Mouse (Mus musculus): ENCODE data around the gene Capzb. TPM values are rescaled to one million over a fixed set of nuclear protein-coding genes. Genes with fewer than 3 reads are reported as not detected.
A peak's percentile ranks its signal among the peaks of the same experiment; 100 is the strongest.

Capzb gene
- total and polyA plus RNA-seq, 2 experiments from 2014 or later, result 98.3 to 325 TPM

DNA sequence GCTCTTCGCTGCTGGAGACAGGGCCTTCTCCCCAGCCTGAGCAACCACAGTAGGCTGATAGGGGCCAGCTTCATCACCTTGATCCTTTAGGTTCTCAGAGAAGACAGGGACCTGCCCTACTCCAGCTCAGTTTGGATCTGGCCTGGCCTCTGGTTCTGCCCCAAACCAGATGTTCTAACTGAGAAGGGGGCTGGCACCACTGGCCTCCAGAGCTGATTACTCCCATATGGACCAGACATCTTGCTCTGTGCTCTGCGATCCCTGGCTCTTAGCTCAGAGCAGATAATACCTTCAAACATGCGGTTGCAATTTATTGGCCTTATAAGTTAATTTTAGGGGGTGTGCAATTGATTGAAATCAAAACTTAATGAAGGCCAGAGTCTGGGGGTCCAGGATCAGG, 74.6 kb downstream of the Capzb start:
- WGBS, result 90% methylated on average over 3 of the region's 3 CpGs
- Histone ChIP-seq H3K27ac (ENCODE audit: low read depth, low read length) (no peak overlapping the region), H3K9ac (no peak overlapping the region), H3K36me3 (ENCODE audit: insufficient read depth) (peaks cover 26% of the 10 kb centered on the region), H3K4me1 (ENCODE audit: insufficient read depth) (no peaks in the 10 kb centered on the region), H3K27me3 (ENCODE audit: insufficient read depth, low read length) (no peaks in the 10 kb centered on the region), H3K4me3 (ENCODE audit: low read depth, low read length) (no peak overlapping the region), H3K9me3 (ENCODE audit: low read length) (no peaks in the 10 kb centered on the region), H3K4me2 (ENCODE audit: low read depth) (no peak overlapping the region)
- ATAC-seq (no peak), DNase-seq (no peak)
- TF ChIP-seq CTCF (IDR thresholded peaks at IDR 0.05; ENCODE audit: low read depth), result no peak

DNA sequence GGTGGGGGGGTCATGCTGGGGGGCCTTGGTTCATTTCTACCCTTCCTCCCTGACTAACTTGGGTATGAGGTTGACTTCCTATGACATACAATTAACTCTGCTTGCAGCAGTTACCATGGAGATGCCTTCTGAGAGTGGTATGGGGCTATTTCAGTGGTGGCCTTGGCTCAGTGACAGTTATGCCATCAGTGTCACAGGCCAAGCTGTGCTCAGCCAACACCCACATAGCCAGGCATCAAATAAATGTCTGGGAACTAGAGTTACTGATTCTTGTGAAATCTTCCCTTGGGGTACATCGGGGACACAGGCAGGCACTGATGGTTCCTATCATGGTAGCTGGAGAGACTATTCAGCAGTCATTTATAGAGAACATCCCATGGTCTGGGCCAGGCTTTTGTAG, 75.5 kb downstream of the Capzb start:
- no peak overlapping the region for H3K9ac ChIP-seq
- H3K4me2 ChIP-seq (ENCODE audit: low read depth), result no peak overlapping the region
- peaks cover 17% of the 10 kb centered on the region for H3K36me3 ChIP-seq (ENCODE audit: insufficient read depth)
- DNase-seq (no peak), ATAC-seq (peak; percentile 38; the same call in 1 of the 2 replicates)
- no peak overlapping the region for H3K4me3 ChIP-seq (ENCODE audit: low read depth, low read length)
- H3K9me3 ChIP-seq (ENCODE audit: low read length), result no peaks in the 10 kb centered on the region
- H3K4me1 ChIP-seq (ENCODE audit: insufficient read depth), result no peaks in the 10 kb centered on the region
- H3K27me3 ChIP-seq (ENCODE audit: insufficient read depth, low read length), result no peaks in the 10 kb centered on the region
- no peak overlapping the region for H3K27ac ChIP-seq (ENCODE audit: low read depth, low read length)
- no peak for TF ChIP-seq CTCF (IDR thresholded peaks at IDR 0.05; ENCODE audit: low read depth)
- WGBS, result 87% methylated on average over 1 of the region's 1 CpGs

DNA sequence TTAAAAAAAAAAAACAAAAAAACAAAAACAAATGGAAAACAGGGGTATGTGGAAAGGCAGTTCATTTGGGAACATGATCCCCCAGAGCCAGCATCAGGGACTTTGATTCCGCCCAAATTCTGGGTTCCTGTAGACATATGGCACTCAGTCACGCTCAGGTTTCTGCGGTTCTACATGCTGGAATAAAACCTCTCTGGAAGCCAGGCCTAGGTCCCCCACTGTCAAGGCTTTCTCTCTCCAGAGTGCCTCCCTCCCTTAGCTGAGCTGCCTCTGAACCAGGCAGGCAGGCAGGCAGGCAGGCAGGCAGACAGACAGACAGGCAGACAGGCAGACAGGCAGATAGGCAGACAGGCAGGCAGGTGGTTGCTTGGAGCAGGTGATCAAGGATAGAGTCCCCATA, 77.5 kb downstream of the Capzb start:
- Histone ChIP-seq H3K36me3 (ENCODE audit: insufficient read depth) (peaks cover 7% of the 10 kb centered on the region), H3K4me1 (ENCODE audit: insufficient read depth) (no peaks in the 10 kb centered on the region), H3K4me3 (ENCODE audit: low read depth, low read length) (no peak overlapping the region), H3K27me3 (ENCODE audit: insufficient read depth, low read length) (no peaks in the 10 kb centered on the region), H3K4me2 (ENCODE audit: low read depth) (no peak overlapping the region), H3K9ac (no peak overlapping the region), H3K9me3 (ENCODE audit: low read length) (no peaks in the 10 kb centered on the region), H3K27ac (ENCODE audit: low read depth, low read length) (no peak overlapping the region)
- TF ChIP-seq CTCF (IDR thresholded peaks at IDR 0.05; ENCODE audit: low read depth), result no peak
- ATAC-seq (no peak), DNase-seq (no peak)
- whole genome bisulfite sequencing, result 87% methylated on average over 3 of the region's 3 CpGs

DNA sequence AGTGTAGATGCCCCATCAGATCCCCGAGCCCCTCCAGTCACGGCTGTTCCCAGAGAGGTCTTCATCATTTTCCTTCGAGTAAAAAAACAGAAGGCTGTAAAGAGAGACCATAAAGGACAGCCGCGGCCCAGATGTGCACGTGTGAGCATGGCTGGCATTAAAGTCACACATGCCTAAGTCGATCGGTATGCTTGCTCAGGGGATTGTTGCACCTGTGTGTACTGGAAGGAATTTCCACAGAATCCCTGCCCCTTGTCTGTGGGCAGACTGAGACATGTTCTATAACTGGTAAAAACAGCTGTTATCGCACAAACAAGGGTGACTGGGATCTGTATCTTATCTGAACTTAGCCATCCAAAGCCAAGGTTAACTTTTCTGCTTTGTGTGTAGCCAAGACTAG, 78.9 kb downstream of the Capzb start:
- Histone ChIP-seq H3K27me3 (ENCODE audit: insufficient read depth, low read length) (no peaks in the 10 kb centered on the region), H3K9ac (no peak overlapping the region), H3K4me1 (ENCODE audit: insufficient read depth) (no peaks in the 10 kb centered on the region), H3K9me3 (ENCODE audit: low read length) (no peaks in the 10 kb centered on the region), H3K4me2 (ENCODE audit: low read depth) (no peak overlapping the region), H3K27ac (ENCODE audit: low read depth, low read length) (no peak overlapping the region), H3K36me3 (ENCODE audit: insufficient read depth) (peaks cover 4% of the 10 kb centered on the region), H3K4me3 (ENCODE audit: low read depth, low read length) (no peak overlapping the region)
- DNase-seq (no peak), ATAC-seq (no peak)
- 94% methylated on average over 9 of the region's 9 CpGs for WGBS
- TF ChIP-seq CTCF (IDR thresholded peaks at IDR 0.05; ENCODE audit: low read depth), result no peak

DNA sequence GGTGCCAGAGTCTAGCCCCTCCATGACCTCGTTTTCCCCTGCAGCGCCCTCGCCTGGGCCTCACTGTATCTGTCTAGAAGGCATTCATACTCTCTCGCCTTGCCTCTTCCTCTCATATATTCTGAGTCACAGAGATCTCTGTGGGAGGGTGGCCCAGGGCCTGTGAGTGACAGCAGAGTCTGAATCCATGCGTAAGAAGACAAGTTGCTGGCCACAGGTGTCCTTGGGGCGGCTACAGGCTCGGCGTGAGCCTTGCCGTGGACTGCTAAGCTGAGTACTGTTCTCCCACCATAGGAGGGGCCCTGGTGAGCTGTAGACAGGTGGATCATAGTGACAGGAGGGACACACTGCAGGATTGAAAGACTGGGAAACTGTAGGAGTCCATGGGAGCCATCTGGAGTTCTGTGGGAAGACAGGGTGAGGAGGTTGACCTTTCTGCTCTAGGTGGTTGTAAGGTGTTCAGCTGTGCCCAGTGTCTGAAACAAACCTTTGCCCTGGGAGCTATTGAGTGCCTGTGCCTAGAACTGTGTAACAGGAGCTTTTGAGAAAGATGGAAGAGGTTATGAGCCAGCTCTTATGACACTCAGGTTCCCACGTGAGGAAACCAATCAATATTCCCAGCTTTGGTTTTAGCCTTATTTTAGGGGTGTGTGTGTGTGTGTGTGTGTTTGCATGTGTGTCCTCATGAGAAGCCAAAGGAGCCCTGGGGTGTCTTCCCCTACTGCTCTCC, 80.4 kb downstream of the Capzb start:
- TF ChIP-seq CTCF (IDR thresholded peaks at IDR 0.05; ENCODE audit: low read depth), result no peak
- no peaks in the 10 kb centered on the region for H3K4me1 ChIP-seq (ENCODE audit: insufficient read depth)
- peaks cover 4% of the 10 kb centered on the region for H3K36me3 ChIP-seq (ENCODE audit: insufficient read depth)
- H3K9ac ChIP-seq, result no peak overlapping the region
- H3K4me3 ChIP-seq (ENCODE audit: low read depth, low read length), result no peak overlapping the region
- H3K27me3 ChIP-seq (ENCODE audit: insufficient read depth, low read length), result no peaks in the 10 kb centered on the region
- ATAC-seq, result no peak
- H3K4me2 ChIP-seq (ENCODE audit: low read depth), result no peak overlapping the region
- no peak for DNase-seq
- H3K27ac ChIP-seq (ENCODE audit: low read depth, low read length), result no peak overlapping the region
- H3K9me3 ChIP-seq (ENCODE audit: low read length), result no peaks in the 10 kb centered on the region
- 86% methylated on average over 10 of the region's 10 CpGs for WGBS

DNA sequence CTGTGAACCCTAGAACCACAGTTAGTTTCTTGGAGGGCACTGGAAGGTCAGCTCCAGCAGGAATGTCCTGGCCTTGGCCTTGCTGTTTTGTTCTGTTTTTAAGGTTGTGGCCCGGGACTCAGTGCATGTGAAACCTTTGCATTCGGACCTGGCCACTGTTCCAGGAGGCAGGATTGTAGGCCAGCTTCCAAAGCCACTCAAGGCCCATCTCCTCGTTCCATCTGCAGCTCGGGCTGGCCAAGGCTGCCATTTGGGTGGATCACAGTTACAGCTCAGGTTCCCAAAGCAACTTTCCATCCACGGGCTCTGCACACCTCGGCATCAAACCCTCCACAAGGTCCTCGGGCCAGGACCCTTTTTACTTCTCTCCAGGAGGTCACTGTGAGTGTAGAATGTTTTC, 81.9 kb downstream of the Capzb start:
- Histone ChIP-seq H3K4me3 (ENCODE audit: low read depth, low read length) (no peak overlapping the region), H3K9me3 (ENCODE audit: low read length) (no peaks in the 10 kb centered on the region)
- 89% methylated on average over 7 of the region's 7 CpGs for whole genome bisulfite sequencing

DNA sequence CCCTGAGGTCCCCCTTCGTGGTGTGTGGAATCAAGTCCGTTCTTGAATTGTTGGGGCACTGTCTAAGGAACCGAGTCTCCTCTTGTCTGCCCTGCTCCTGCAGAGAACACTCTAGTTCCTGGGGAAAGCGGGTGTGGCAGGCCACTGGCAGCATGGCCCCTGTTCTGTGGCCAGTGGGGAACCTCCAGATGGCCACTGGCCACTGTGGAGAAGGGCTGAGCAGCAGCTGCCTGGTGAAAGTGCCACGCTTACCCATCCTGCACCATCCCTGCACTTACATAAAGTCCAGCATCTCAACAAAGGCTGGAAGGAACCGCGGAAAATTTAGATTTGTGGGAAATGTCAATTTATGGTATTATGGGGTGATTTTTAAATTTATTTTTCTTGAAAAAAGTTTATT, 83.7 kb downstream of the Capzb start:
- no peak overlapping the region for H3K4me3 ChIP-seq (ENCODE audit: low read depth, low read length)
- no peak for DNase-seq
- TF ChIP-seq CTCF (IDR thresholded peaks at IDR 0.05; ENCODE audit: low read depth), result no peak

More for the DNA sequence above, 81.9 kb downstream of the Capzb start:
- DNase-seq, result no peak
- H3K4me1 ChIP-seq (ENCODE audit: insufficient read depth), result no peaks in the 10 kb centered on the region
- H3K36me3 ChIP-seq (ENCODE audit: insufficient read depth), result peaks cover 4% of the 10 kb centered on the region
- H3K9ac ChIP-seq, result no peak overlapping the region
- no peak for TF ChIP-seq CTCF (IDR thresholded peaks at IDR 0.05; ENCODE audit: low read depth)
- H3K27me3 ChIP-seq (ENCODE audit: insufficient read depth, low read length), result no peaks in the 10 kb centered on the region
- ATAC-seq, result no peak
- H3K4me2 ChIP-seq (ENCODE audit: low read depth), result no peak overlapping the region
- H3K27ac ChIP-seq (ENCODE audit: low read depth, low read length), result no peak overlapping the region

More for the DNA sequence above, 83.7 kb downstream of the Capzb start:
- Histone ChIP-seq H3K9me3 (ENCODE audit: low read length) (no peaks in the 10 kb centered on the region), H3K27ac (ENCODE audit: low read depth, low read length) (no peak overlapping the region), H3K4me1 (ENCODE audit: insufficient read depth) (no peaks in the 10 kb centered on the region), H3K9ac (no peak overlapping the region), H3K36me3 (ENCODE audit: insufficient read depth) (peaks cover 16% of the 10 kb centered on the region), H3K4me2 (ENCODE audit: low read depth) (no peak overlapping the region), H3K27me3 (ENCODE audit: insufficient read depth, low read length) (no peaks in the 10 kb centered on the region)
- WGBS, result 89% methylated on average over 7 of the region's 7 CpGs
- no peak for ATAC-seq
